Mouse (Mus musculus): ENCODE results near the gene Jak2. TPM values are rescaled to one million over a fixed set of nuclear protein-coding genes. Genes with fewer than 3 reads are reported as not detected.

Gene Jak2
- total RNA-seq, 2 experiments from 2014 or later = 16.2 to 18.4 TPM

DNA sequence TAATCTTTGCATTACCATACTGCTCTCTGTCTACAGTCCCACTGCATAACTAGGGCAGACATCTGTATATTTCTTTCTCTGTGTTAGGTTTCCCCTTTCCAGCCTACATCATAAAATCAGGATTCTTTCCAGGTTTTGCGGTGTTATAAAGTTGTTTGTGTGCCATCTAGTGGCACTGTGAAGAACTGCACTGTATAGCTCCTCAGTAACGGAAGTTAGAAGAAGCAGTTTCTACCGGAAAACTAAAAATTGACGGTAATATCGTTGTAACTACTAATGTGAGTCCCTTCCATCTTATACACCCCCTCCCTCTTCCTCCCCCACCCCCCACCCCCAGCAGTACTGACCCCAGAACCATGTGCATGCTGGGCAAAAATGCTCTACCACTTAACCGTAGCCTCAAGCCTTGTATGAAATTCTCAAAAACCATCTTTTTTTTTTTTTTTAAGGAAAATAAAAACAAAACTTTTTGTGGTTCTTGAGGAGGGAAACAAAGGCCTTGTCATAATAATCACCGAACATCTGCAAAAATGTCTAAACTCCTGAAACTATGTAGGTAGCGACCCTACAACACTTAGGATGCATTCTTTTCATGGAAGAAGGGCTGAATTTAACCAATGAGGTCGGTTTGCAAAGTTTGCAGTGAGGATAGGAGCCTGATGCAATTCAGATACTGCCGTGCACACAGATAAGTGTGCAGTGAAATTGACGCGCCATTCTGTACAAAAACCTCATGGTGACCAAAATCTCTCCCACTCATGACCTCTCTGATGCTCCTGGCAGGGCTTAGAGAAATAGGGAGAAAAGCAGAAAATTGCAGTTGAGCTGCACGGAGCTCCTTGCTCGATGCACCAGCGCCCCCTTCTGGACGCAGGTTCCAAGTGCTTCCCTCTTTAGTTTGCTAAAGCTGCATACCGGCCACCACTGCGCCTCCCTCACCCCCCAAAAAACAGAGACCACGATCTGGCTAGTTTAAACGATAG lies 103.6 kb downstream of the Jak2 start:
- DNase-seq (ENCODE audit: low spot score in 2 of 2) = peak; percentile 86 to 92

DNA sequence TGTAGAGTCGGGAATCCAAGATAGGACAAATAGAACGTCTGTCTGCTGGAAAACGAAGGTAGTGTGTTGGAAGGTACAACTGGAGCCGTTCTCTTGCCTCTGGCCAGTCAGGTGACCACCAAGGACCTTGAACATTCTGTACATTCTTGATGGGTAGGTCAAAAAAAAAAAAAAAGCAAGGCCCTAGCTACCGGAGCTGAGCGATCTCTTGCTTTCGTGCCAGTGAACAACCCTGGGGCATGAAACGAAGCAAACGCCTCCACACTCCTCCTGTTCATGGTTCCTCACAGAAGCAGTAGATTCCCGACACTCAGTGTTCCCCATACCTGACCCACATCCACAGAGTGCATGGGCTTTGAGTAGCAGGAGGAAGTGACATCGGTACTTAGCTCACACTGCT lies 104.7 kb downstream of the Jak2 start:
- DNase-seq (ENCODE audit: low spot score in 2 of 2) = no peak

GRCm38 (mm10) chr19:29360251-29360650 lies 108.6 kb downstream of the Jak2 start:
- DNase-seq (ENCODE audit: low spot score in 2 of 2) = no peak

DNA sequence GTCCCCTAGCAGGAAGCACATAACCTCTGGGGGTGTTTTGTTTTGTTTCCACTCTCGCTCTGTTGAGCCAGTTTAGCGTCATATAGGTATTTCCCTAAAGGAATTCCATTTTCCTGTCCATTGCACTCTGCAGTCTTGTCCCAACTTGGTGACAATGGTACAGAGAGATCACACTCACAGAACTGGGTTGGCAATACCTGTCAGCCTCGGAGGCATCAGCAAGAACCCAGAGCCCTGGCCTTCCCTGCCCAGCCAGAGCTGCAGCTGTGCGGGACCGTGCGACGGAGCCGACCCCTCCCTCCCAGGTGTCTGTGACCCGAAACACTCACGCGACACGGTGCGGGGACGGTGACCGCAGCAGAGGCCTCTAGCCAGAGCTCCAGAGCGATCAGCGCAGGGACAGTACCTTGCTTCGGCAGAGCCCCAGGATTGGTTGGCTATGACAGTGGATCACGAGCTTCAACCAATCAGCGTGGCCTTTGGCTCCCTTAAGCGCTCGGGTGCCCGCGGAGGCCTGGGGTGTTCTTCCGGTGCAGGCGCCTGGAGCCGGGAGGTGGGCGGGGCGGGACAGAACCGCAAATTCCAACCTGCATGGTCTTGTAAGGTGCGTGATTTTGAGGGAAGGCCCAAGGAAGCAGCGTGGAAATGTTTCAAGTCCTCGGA lies 110.0 kb downstream of the Jak2 start:
- peak; percentile 71 to 89 for DNase-seq (ENCODE audit: low spot score in 2 of 2)

DNA sequence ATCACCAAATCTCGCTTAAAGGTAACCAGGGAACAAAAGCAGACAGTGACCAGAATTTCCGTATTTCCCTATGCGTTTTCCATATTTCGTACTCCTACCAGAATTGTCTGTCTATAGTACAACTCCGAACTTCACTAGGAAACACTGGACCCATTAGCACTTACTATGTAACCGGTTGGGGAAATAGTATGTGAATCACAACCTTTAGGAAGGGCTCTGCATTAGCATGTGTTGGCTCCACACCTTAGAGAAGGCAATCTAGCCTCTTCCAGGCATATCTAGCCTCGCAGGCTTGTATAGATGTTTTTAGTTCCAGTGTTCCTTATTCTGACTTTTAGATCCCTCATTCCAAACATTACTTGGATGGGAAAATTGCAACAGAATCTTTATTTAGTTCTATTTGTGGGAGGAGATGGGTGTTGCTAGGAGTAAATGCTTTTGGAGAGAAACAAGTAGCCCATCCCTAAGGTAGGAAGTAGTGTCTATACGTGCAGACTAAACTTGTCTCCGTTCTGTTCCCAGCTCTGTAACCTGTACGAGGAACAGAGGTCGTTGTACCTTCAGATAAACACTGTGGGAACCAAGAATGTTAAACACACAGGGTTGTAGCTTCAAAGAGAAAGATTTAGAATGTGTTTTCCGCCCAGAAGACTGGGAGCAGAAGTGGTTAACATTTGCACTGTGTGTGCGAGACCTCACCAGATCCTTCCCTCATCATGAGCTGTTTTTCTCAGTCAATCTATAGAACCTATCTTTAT lies 110.7 kb downstream of the Jak2 start:
- no peak for DNase-seq (ENCODE audit: low spot score in 2 of 2)

Other genes starting within 250 kb of the Jak2 start
- 10 to 100 TPM; 70.0 to 71.5 TPM for gene Ak3, start 203.9 kb upstream of the Jak2 start, total RNA-seq (2021)
- gene Rcl1, start 150.5 kb upstream of the Jak2 start, total RNA-seq (2021) = 10 to 100 TPM; 11.6 to 12.6 TPM
- gene Insl6, start 73.5 kb downstream of the Jak2 start, total RNA-seq (2021) = under 1 TPM; 0.80 to 0.83 TPM
- 1 to 10 TPM in 1 of 2 experiments, under 1 TPM in 1; 0.78 to 1.1 TPM for gene Rln1, start 82.8 kb downstream of the Jak2 start, total RNA-seq (2021)
- 10 to 100 TPM; 35.6 to 41.7 TPM for gene Plgrkt, start 115.6 kb downstream of the Jak2 start, total RNA-seq (2021)
- gene Cd274, start 115.6 kb downstream of the Jak2 start, total RNA-seq (2021) = 1 to 10 TPM in 1 of 2 experiments, under 1 TPM in 1; 0.76 to 1.1 TPM
- not detected for gene Pdcd1lg2, start 159.1 kb downstream of the Jak2 start, total RNA-seq (2021)

All from gastrocnemius, postnatal 4 days (tissue).